Mouse (Mus musculus): ENCODE data around the gene Wdr19. TPM values are rescaled to one million over a fixed set of nuclear protein-coding genes. Genes with fewer than 3 reads are reported as not detected.

Wdr19 gene
- polyA plus RNA-seq, 1 experiment from 2014 or later: 13.4 TPM

Other genes starting within 250 kb of the Wdr19 start
- gene Tlr6, start 239.6 kb upstream of the Wdr19 start, polyA plus RNA-seq (2015; fragmentation: Nextera tagmentation; extraction: Ambion mirVana): 0.17 and 0.22 TPM in 2 replicates
- 6.1 and 6.8 TPM in 2 replicates for gene Fam114a1, start 229.6 kb upstream of the Wdr19 start, polyA plus RNA-seq (2015; fragmentation: Nextera tagmentation; extraction: Ambion mirVana)
- gene Tmem156, start 107.6 kb upstream of the Wdr19 start, polyA plus RNA-seq (2015; fragmentation: Nextera tagmentation; extraction: Ambion mirVana): not detected in 2 replicates
- 42.3 and 46.7 TPM in 2 replicates for gene Klhl5, start 92.2 kb upstream of the Wdr19 start, polyA plus RNA-seq (2015; fragmentation: Nextera tagmentation; extraction: Ambion mirVana)
- gene Rfc1, start 136.0 kb downstream of the Wdr19 start, polyA plus RNA-seq (2015; fragmentation: Nextera tagmentation; extraction: Ambion mirVana): 35.4 and 42.8 TPM in 2 replicates
- 0.09 and 0.10 TPM in 2 replicates for gene Klb, start 148.6 kb downstream of the Wdr19 start, polyA plus RNA-seq (2015; fragmentation: Nextera tagmentation; extraction: Ambion mirVana)
- 684 and 687 TPM in 2 replicates for gene Rpl9, start 191.7 kb downstream of the Wdr19 start, polyA plus RNA-seq (2015; fragmentation: Nextera tagmentation; extraction: Ambion mirVana)
- 59.4 and 70.3 TPM in 2 replicates for gene Lias, start 191.8 kb downstream of the Wdr19 start, polyA plus RNA-seq (2015; fragmentation: Nextera tagmentation; extraction: Ambion mirVana)
- gene Ugdh, start 236.3 kb downstream of the Wdr19 start, polyA plus RNA-seq (2015; fragmentation: Nextera tagmentation; extraction: Ambion mirVana): 50.4 and 52.0 TPM in 2 replicates